Mouse (Mus musculus): ENCODE data around the gene Tpi1. TPM values are rescaled to one million over a fixed set of nuclear protein-coding genes. Genes with fewer than 3 reads are reported as not detected.

The Tpi1 gene
- 615 and 621 TPM in 2 replicates for polyA plus RNA-seq (2016; fragmentation: Nextera tagmentation; extraction: Ambion mirVana)

DNA sequence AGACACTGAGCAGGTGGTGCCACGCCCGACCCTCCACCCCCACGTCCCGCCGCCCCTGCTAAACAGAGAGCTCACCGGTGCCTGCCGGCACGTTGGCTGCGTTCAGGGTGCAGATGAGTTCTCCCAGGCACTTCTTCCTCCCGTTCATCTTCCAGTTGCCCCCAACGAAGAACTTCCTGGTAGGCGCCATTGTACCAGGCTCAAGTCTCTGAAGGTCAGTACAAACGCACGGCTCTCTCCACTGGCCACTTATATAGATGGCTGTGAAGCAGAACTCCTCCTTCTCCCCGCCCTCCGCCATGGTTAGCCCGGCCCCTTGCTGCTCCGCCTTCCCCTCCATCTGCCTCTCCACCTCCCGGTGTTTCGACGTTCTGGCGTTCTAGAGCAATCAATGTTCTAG is at the start of gene Tpi1:
Gene Tpi1, minus strand, starts transcription at position 364 of the 400 bp plus-strand sequence.
- H3K4me2 ChIP-seq (replicated peaks): peak within 1 kb of the TSS; percentile 61
- H3K9me3 ChIP-seq: no peaks in the 10 kb centered on the region
- H3K27ac ChIP-seq: peak within 1 kb of the TSS; percentile 89
- WGBS: under 1% methylated on average over 22 of the region's 22 CpGs
- peaks cover 61% of the 10 kb centered on the region for H3K36me3 ChIP-seq
- peak within 1 kb of the TSS; percentile 91 for H3K9ac ChIP-seq
- peak within 1 kb of the TSS; percentile 88 for H3K4me3 ChIP-seq
- peaks cover 33% of the 10 kb centered on the region for H3K4me1 ChIP-seq
- no peaks in the 10 kb centered on the region for H3K27me3 ChIP-seq
- ATAC-seq (ENCODE audit: insufficient number of reproducible peaks, insufficient read depth, low FRiP score, low TSS enrichment): peak; percentile 84

DNA sequence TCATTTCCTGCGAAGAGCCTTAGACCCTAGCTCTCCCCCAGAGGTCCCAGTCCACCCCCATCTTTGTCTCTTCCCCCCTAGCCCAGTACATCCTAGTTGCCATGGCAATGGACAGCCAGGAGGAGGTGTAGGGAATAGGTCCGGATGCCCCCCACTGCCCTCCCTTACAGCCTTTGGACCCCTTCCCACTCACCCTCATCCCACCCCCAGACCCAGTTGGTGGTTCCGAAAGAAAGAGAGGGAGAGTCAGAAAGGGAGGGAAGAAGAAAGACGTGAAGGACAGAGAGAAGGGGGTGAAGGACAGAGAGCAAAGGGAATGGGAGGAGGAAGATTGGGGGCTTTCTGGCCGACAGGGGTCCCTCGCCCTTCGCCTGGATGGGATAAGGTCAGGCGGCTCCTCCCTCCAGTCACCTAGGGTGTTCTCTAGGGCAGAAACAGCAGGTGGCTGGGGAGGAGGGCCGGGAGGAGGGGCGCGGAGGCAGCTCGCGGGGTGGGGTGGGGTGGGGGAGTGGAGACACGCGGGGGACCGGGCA is 49.1 kb upstream of the Tpi1 start:
- 0 out of 2 replicates have a peak, but pooled peaks have one; percentile 2 for ATAC-seq (ENCODE audit: insufficient number of reproducible peaks, insufficient read depth, low FRiP score, low TSS enrichment)
- peaks cover 40% of the 10 kb centered on the region for H3K4me1 ChIP-seq
- peaks cover 12% of the 10 kb centered on the region; the same call in 1 of the 2 replicates for H3K27me3 ChIP-seq
- H3K36me3 ChIP-seq: no peaks in the 10 kb centered on the region
- H3K4me2 ChIP-seq (replicated peaks): peak overlapping the region; percentile 84
- whole genome bisulfite sequencing: under 1% methylated on average over 8 of the region's 16 CpGs
- H3K9me3 ChIP-seq: no peaks in the 10 kb centered on the region
- H3K9ac ChIP-seq: peak overlapping the region; percentile 72
- 0 out of 2 replicates have a peak overlapping the region, but pooled peaks have one; percentile 69 for H3K27ac ChIP-seq
- peak overlapping the region; percentile 55 for H3K4me3 ChIP-seq

DNA sequence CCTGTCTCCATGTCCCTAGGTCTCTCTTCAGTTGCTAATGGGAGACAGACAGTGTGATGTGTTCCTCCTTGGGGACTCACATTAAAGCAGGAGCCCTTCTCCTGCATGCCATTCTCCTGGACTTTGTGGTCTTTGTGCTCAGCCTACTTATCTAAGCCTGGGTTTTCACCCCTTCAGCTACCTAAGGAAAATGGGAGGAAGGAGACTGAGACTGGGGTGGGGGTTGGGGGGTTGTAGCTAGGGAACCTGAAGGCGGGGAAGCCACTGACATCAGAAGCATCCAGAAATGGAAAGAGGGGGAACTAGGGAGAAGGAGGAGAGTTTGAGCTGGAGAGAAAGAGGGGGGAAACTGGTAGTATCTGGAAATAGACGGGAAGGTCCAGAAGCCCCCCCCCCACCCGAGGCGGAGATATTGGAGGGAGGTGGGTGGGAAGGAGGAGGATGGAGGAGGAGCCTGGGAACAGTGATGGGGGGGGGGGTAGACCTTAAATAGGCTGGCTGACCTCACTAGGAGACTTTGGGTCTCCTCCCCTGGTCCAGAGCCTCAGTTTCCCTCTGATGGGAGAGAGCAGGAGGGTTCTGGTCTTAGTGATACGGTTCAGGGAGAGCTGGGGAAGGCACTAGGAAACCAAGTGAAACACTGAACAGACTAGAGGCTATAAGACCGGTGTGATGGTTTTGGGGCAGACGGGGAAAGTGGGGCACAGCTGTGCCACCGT is 48.5 kb upstream of the Tpi1 start:
- H3K4me3 ChIP-seq: peak overlapping the region; percentile 55
- H3K36me3 ChIP-seq: no peaks in the 10 kb centered on the region
- no peak overlapping the region for H3K27ac ChIP-seq
- no peaks in the 10 kb centered on the region for H3K9me3 ChIP-seq
- peak overlapping the region; percentile 72; the same call in 1 of the 2 replicates for H3K9ac ChIP-seq
- no peak for ATAC-seq (ENCODE audit: insufficient number of reproducible peaks, insufficient read depth, low FRiP score, low TSS enrichment)
- peak overlapping the region; percentile 84 for H3K4me2 ChIP-seq (replicated peaks)
- WGBS: 12% methylated on average over 8 of the region's 8 CpGs
- peaks cover 42% of the 10 kb centered on the region for H3K4me1 ChIP-seq
- peaks cover 12% of the 10 kb centered on the region; the same call in 1 of the 2 replicates for H3K27me3 ChIP-seq

DNA sequence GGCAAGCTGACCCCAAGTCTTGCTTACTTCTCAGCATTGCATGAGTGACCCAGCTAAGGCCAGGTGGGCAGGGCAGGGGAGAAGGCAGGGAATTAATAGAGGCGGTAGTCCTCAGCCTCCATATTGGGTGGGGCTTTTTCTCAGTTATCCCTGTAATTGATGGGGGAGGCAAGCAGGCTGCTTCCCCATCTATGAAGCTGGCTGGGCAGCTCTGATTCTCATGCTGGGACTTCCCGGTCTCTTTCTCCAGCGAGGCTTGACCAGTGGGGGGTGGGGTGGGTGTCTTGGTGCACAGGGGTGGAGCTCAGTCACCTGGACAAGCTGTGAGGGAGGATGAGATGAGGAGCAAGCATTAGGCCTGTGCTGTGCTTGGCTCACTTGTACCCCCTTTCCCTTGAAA is 47.7 kb upstream of the Tpi1 start:
- H3K27me3 ChIP-seq: peaks cover 12% of the 10 kb centered on the region; the same call in 1 of the 2 replicates
- no peak overlapping the region for H3K27ac ChIP-seq
- H3K4me3 ChIP-seq: no peak overlapping the region
- no peak overlapping the region for H3K9ac ChIP-seq
- H3K4me1 ChIP-seq: peaks cover 42% of the 10 kb centered on the region
- 39% methylated on average over 3 of the region's 3 CpGs for WGBS
- no peak overlapping the region for H3K4me2 ChIP-seq (replicated peaks)
- no peaks in the 10 kb centered on the region for H3K9me3 ChIP-seq
- no peak for ATAC-seq (ENCODE audit: insufficient number of reproducible peaks, insufficient read depth, low FRiP score, low TSS enrichment)
- no peaks in the 10 kb centered on the region for H3K36me3 ChIP-seq

DNA sequence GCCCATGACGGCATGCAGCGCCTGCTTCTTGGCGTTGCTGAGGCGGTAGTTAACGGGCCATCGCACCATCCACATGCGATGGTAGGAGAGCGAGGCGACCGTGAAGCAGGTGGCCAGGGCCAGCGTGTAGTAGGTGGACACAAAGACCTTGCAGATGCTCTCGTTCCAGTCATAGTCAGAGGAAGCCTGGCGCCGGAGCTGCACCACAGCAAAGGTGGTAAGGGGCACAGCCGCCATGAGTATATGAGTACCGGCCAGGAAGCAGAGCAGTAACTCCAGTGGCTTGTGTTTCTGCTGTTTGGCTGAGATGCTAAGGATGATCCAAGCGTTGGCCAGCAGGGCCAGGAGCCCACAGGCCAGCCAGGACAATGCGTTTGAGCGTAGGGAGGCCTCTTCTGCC is 47.2 kb upstream of the Tpi1 start:
- Histone ChIP-seq H3K9me3 (no peaks in the 10 kb centered on the region), H3K27me3 (peaks cover 9% of the 10 kb centered on the region; the same call in 1 of the 2 replicates), H3K4me2 (replicated peaks) (no peak overlapping the region), H3K36me3 (no peaks in the 10 kb centered on the region), H3K27ac (no peak overlapping the region), H3K4me1 (peaks cover 43% of the 10 kb centered on the region), H3K4me3 (no peak overlapping the region), H3K9ac (no peak overlapping the region)
- ATAC-seq (ENCODE audit: insufficient number of reproducible peaks, insufficient read depth, low FRiP score, low TSS enrichment): no peak
- 79% methylated on average over 19 of the region's 19 CpGs for WGBS

DNA sequence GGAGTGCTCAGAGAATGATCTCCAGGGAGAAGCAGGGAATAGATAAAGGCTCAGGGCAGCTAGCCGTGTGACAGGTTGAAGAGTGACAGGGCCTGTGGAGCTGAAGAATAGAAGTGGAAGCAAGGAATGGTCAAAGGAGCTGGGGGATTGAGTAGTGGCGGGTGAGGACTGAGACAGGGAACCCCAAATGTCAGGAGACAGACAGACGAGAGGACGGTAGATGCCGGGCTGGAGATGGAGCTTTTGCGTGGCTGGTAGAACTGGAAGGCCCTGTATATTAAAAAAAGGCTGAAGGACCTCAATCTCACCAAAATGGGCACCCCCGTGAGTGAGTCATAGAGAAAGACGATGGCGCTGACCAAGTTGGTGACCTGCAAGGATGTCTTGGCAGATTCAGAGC is 46.4 kb upstream of the Tpi1 start:
- Histone ChIP-seq H3K27ac (peak overlapping the region; percentile 37; the same call in 1 of the 2 replicates), H3K4me2 (replicated peaks) (no peak overlapping the region), H3K4me1 (peaks cover 46% of the 10 kb centered on the region), H3K9me3 (no peaks in the 10 kb centered on the region), H3K27me3 (peaks cover 5% of the 10 kb centered on the region; the same call in 1 of the 2 replicates), H3K4me3 (no peak overlapping the region), H3K9ac (no peak overlapping the region), H3K36me3 (no peaks in the 10 kb centered on the region)
- ATAC-seq (ENCODE audit: insufficient number of reproducible peaks, insufficient read depth, low FRiP score, low TSS enrichment): no peak
- 88% methylated on average over 9 of the region's 9 CpGs for WGBS

DNA sequence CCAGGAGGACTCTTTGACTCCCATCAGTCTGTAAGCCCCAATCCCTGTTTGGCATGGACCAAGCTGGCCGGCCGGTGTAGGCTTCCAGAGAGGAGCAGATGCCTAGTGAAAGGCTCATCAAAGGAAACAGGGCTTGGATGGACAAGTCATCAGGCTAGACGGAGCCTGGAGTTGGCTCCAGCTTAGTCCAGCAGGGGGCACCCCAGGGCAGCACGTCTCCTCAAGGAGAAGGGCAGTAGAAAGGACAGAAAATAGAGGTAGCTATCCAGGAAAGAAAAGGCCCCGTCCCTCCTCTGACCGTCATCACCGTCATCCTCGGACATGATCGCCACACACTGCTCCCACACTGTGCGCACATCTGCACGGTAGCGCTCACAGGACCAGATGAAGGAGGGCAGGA is 45.6 kb upstream of the Tpi1 start:
- Histone ChIP-seq H3K27me3 (no peaks in the 10 kb centered on the region; the same call in 1 of the 2 replicates), H3K4me3 (no peak overlapping the region), H3K9me3 (no peaks in the 10 kb centered on the region), H3K9ac (no peak overlapping the region), H3K36me3 (peaks cover 4% of the 10 kb centered on the region; the same call in 1 of the 2 replicates), H3K4me1 (peaks cover 47% of the 10 kb centered on the region), H3K4me2 (replicated peaks) (0 out of 2 replicates have a peak overlapping the region, but pooled peaks have one; percentile 14), H3K27ac (0 out of 2 replicates have a peak overlapping the region, but pooled peaks have one; percentile 37)
- 0 out of 2 replicates have a peak, but pooled peaks have one; percentile 13 for ATAC-seq (ENCODE audit: insufficient number of reproducible peaks, insufficient read depth, low FRiP score, low TSS enrichment)
- 8% methylated on average over 12 of the region's 12 CpGs for WGBS

DNA sequence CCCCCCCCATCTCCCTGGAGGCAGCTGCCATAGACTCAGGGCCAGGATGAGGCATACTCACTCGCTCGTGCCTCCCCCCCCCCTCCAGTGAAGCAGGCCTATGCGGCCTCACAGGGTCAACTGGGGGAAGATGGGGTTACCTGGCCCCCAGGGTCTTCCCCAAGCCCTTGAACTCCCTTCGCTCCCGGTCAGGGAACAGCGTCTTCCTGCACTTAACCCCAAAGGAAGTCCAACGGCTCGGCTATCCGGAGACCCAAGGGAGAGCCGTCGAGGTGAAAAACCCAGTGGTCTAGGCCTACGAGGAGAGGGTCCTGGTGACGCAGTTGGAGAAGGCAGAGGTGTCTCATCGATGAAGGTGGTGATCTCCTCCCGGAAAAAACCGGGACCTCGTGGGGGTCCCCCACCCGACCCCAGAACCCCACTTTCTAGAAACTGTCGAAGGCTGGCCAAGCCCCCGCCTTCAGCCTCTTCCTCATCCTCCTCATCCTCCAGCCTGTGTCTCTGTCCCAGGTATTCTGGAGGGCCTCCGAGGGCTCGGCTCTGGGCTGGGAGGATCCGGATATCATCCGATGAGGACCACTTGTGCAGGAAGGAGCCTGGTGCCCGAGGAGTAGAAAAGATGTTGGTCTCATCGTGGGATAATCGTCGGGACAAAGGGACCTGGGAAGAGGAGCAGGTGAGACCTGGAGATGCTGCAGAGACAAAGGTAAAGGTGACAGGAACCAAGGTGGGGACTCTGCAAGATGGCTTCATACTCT is 44.6 kb upstream of the Tpi1 start:
- H3K4me3 ChIP-seq: peak overlapping the region; percentile 87; the same call in 1 of the 2 replicates

DNA sequence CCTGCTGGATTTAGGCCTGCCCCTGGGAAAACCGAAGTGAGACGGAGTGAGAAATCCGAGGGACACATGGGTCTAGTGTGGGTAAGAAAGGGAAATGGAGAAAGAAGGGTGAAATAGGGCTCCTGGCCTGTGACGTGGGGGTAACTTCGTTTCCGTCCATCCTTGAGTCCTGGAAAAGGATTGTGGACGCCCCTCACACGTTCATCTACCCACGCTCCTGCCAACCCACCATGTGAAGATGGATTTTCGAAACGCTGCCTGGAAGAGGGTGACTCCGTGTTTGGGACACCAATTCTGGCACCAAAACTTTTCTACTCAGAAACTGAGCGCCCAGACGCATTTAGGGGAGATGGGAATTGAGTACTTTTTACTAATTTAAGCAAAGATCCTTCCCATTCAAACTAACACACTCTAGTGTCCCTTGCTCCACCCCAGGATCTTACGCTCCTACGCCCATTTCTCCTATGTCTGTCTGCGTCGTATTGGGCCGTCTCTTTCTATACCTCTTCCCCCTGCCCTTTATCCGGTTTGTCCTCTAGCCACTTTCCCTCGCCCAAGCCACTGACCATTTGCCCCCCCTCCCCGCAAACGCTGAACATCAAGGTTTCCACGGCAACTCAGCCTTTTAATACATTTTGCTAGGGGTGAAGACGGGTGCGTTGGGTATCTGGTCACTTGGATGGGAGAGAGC is 43.9 kb upstream of the Tpi1 start:
- Histone ChIP-seq H3K9ac (peak overlapping the region; percentile 97), H3K36me3 (peaks cover 19% of the 10 kb centered on the region), H3K4me1 (peaks cover 38% of the 10 kb centered on the region), H3K27ac (peak overlapping the region; percentile 99), H3K4me3 (peak overlapping the region; percentile 87), H3K27me3 (no peaks in the 10 kb centered on the region), H3K4me2 (replicated peaks) (peak overlapping the region; percentile 76), H3K9me3 (no peaks in the 10 kb centered on the region)
- no peak for ATAC-seq (ENCODE audit: insufficient number of reproducible peaks, insufficient read depth, low FRiP score, low TSS enrichment)
- WGBS: 19% methylated on average over 26 of the region's 26 CpGs

More for the DNA sequence above, 44.6 kb upstream of the Tpi1 start:
- WGBS: 73% methylated on average over 28 of the region's 28 CpGs
- Histone ChIP-seq H3K27me3 (no peaks in the 10 kb centered on the region), H3K27ac (0 out of 2 replicates have a peak overlapping the region, but pooled peaks have one; percentile 99), H3K4me1 (peaks cover 41% of the 10 kb centered on the region), H3K9ac (peak overlapping the region; percentile 97; the same call in 1 of the 2 replicates), H3K36me3 (peaks cover 12% of the 10 kb centered on the region), H3K9me3 (no peaks in the 10 kb centered on the region), H3K4me2 (replicated peaks) (peak overlapping the region; percentile 76)
- no peak for ATAC-seq (ENCODE audit: insufficient number of reproducible peaks, insufficient read depth, low FRiP score, low TSS enrichment)

DNA sequence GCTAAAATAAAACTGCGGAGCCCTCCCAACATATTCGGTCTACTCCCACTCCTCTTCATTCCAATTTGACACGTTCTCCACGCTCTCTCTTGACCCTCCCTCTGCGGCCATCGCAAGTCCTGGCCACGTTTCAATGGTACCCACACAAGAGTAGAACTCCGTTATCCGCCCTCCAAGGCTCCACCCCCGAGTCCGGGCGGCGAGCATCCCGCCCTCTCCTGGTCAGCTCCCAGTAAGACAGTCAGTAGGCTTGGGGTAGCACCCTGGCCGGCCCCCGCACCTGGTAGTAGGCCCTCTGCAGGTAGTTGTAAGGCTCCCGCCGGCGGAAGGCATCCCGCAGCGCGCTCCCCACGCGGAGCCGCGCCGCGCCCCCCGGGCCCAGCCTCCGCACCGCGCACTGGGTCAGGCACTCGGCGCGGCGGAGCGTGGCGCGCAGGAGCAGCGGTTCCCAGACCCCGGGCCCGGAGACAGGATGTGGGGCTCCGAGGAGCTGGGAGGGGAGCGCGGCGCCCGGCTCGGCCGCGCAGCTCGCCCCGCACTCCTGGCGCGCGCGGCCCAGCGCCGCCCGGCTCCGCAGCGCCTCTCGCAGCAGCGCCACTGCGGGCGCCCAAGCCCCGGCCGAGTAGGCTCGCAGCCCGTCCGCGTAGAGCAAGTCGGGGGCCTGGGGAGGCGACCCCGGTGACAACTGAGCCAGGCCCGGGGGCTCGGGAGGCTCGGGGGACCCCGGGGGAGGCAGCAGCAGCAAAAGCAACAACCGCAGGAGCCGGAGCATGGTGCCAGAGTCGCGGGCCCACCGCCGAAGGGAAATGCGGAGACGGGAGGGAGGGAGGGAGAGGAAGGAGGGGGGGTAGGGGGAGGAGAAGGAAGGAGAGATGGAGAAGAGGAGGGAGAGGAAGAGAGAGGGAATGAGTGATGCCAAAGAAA is 43.1 kb upstream of the Tpi1 start, which contains the start of gene P3h3:
Gene P3h3, minus strand, starts transcription at position 837 of the 924 bp plus-strand sequence.
- WGBS: under 1% methylated on average over 77 of the region's 86 CpGs
- ATAC-seq (ENCODE audit: insufficient number of reproducible peaks, insufficient read depth, low FRiP score, low TSS enrichment): peak; percentile 81
- H3K9ac ChIP-seq: peak within 1 kb of the TSS; percentile 97
- H3K4me1 ChIP-seq: peaks cover 31% of the 10 kb centered on the region
- peak within 1 kb of the TSS; percentile 76 for H3K4me2 ChIP-seq (replicated peaks)
- peaks cover 27% of the 10 kb centered on the region for H3K36me3 ChIP-seq
- H3K9me3 ChIP-seq: no peaks in the 10 kb centered on the region
- H3K27ac ChIP-seq: peak within 1 kb of the TSS; percentile 99
- H3K27me3 ChIP-seq: no peaks in the 10 kb centered on the region
- peak within 1 kb of the TSS; percentile 87 for H3K4me3 ChIP-seq
